Mouse (Mus musculus) heart, adult 2 months (tissue): ENCODE measurements around the gene Nkg7. TPM values are rescaled to one million over a fixed set of nuclear protein-coding genes. Genes with fewer than 3 reads are reported as not detected.

Experiments
- DNase-seq, 2 experiments: peaks; one replicate each; pipeline ENCODE4 v3.0.0; 2021
- H3K27ac ChIP-seq: fragments of 200-600 bp; 2 replicates; pipeline ENCODE4 v1.8.1; 2022
- H3K27me3 ChIP-seq: fragments of 200-500 bp; 2 replicates; pipeline ENCODE4 v1.6.1; 2012; ENCODE audit warnings: mild to moderate bottlenecking, low read length, inconsistent platforms, mixed read lengths; ENCODE audit not compliant: control insufficient read depth, insufficient read depth
- H3K36me3 ChIP-seq: fragments of 200-500 bp; 2 replicates; pipeline ENCODE4 v1.6.1; 2012; ENCODE audit warnings: low read length, inconsistent platforms; ENCODE audit not compliant: control insufficient read depth, insufficient read depth
- H3K4me1 ChIP-seq: fragments of 200-500 bp; 2 replicates; pipeline ENCODE4 v1.6.1; 2011; ENCODE audit warnings: low read length; ENCODE audit not compliant: control insufficient read depth, insufficient read depth
- H3K4me3 ChIP-seq: fragments of 200-600 bp; 2 replicates; pipeline ENCODE4 v1.8.1; 2022
- H3K79me2 ChIP-seq: fragments of 200-500 bp; replicated peaks from 2 replicates; pipeline ENCODE4 v1.6.1; 2012; ENCODE audit warnings: mild to moderate bottlenecking, inconsistent platforms, low read length, moderate library complexity, mixed read lengths; ENCODE audit not compliant: control insufficient read depth, insufficient read depth
- H3K9ac ChIP-seq: fragments of 200-500 bp; 2 replicates; pipeline ENCODE4 v1.6.1; 2012; ENCODE audit warnings: low read depth, mild to moderate bottlenecking, control low read depth, inconsistent platforms, low read length, mixed read lengths
- CTCF ChIP-seq: fragments of 200-600 bp; IDR thresholded peaks from 2 replicates; pipeline ENCODE4 v1.8.1; 2022; ENCODE audit warnings: antibody characterized with exemption, mild to moderate bottlenecking, moderate library complexity
- EP300 ChIP-seq: fragments of 200-500 bp; IDR thresholded peaks from 2 replicates; pipeline ENCODE4 v1.6.1; 2011; ENCODE audit warnings: low read depth, low read length, control low read depth; ENCODE audit not compliant: insufficient read depth
- POLR2A ChIP-seq: fragments of 200-500 bp; IDR thresholded peaks from 2 replicates; pipeline ENCODE4 v1.6.1; 2011; ENCODE audit warnings: mild to moderate bottlenecking, low read depth, low read length, control low read depth; ENCODE audit not compliant: insufficient read depth
- WGBS: fragments of 180-500 bp; shearing (Covaris S2); methylation state at CpG from one replicate; pipeline ENCODE4 v1.1.7; 2018; 5-methylcytosine and 5-hydroxymethylcytosine counted together
- intact Hi-C: fragments of 180-260 bp; cut with DNase I; formaldehyde crosslinking; loops from one replicate; pipeline ENCODE4 v1.15.1; 2025
- polyA plus RNA-seq: library from polyadenylated mRNA; depleted of rRNA; stranded (reverse); fragments of >200 nt; gene quantifications from 2 replicates; pipeline ENCODE4 v1.2.3, GENCODE M21; 2012
- total RNA-seq, 2 experiments: library from RNA; stranded (reverse); gene quantifications; 2 replicates each; pipeline ENCODE4 v1.2.3; 2021

Nkg7 gene
- total and polyA plus RNA-seq, 3 experiments: 4.9 TPM; not detected in 2

GRCm38 (mm10) chr7:43427406-43427805, 9.5 kb upstream of the Nkg7 start, which contains the start of gene Lim2:
Lim2 (plus strand) TSS chr7:43427670.
- no peaks in the 10 kb centered on the region for H3K27me3 ChIP-seq
- no peak within 1 kb of the TSS for H3K9ac ChIP-seq
- no peaks in the 10 kb centered on the region for H3K4me1 ChIP-seq
- no peak within 1 kb of the TSS for H3K27ac ChIP-seq
- intact Hi-C loops: no loop called here
- WGBS: 69% methylated on average over 8 of the region's 8 CpGs
- no peak for TF ChIP-seq POLR2A
- no peak for TF ChIP-seq EP300
- no peak for TF ChIP-seq CTCF
- H3K4me3 ChIP-seq: no peak within 1 kb of the TSS
- H3K36me3 ChIP-seq: no peaks in the 10 kb centered on the region
- no peak for DNase-seq
- H3K79me2 ChIP-seq: no peaks in the 10 kb centered on the region

- 44% methylated on average over 4 of the region's 4 CpGs for WGBS
- no peak overlapping the region for H3K4me3 ChIP-seq
- no peak overlapping the region for H3K9ac ChIP-seq
- H3K79me2 ChIP-seq: no peaks in the 10 kb centered on the region
- intact Hi-C loops: no loop called here
- TF ChIP-seq CTCF (no peak), EP300 (no peak), POLR2A (no peak)
- H3K4me1 ChIP-seq: no peaks in the 10 kb centered on the region
- no peak for DNase-seq
- H3K36me3 ChIP-seq: no peaks in the 10 kb centered on the region
- H3K27me3 ChIP-seq: no peaks in the 10 kb centered on the region
- H3K27ac ChIP-seq: no peak overlapping the region
These were observed 7.4 kb upstream of the Nkg7 start for GRCm38 (mm10) chr7:43429500-43429899.

DNA sequence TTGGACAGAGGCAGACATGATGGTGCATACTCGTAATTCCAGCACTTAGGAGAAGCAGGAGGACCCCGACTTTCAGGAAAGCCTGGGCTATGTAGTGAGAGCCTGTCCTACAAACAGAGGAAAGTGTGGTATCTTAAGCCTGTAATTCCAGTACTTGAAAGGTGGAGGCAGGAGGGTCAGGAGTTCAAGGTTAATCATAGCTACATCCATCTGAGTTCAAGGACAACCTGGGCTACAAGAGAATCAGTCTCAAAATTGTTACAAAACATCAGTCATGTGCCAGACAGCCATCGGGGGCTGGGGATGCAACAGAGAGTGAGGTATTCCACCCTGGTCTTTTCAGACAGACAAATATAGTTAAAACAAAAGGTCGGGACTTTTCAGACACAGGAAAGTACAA, 4.0 kb upstream of the Nkg7 start:
- no peaks in the 10 kb centered on the region for H3K4me1 ChIP-seq
- WGBS: 54% methylated on average over 4 of the region's 4 CpGs
- DNase-seq: no peak
- H3K9ac ChIP-seq: no peak overlapping the region
- H3K36me3 ChIP-seq: no peaks in the 10 kb centered on the region
- intact Hi-C loops: no loop called here
- H3K4me3 ChIP-seq: no peak overlapping the region
- no peaks in the 10 kb centered on the region for H3K27me3 ChIP-seq
- H3K79me2 ChIP-seq: no peaks in the 10 kb centered on the region
- TF ChIP-seq CTCF (no peak), POLR2A (no peak), EP300 (no peak)
- H3K27ac ChIP-seq: no peak overlapping the region

DNA sequence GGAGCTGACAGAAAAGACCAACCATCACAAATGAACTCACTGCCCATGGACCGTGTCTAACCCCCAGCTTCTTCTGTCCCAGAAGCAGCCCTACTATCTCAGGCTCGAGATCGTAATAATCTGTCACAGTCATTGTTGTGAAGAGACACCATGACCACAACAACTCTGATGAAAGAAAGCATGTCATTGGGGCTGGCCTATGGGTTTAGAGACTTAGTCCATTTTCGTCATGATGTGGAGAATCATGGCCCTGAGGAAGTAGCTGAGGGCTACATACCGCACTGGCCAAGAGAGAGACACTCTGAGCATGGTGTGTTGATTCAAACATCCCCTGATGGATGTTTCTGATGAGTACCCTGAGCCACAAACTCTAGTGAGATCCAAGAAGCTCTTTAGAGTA, 2.2 kb upstream of the Nkg7 start:
- no peaks in the 10 kb centered on the region for H3K27me3 ChIP-seq
- H3K36me3 ChIP-seq: no peaks in the 10 kb centered on the region
- intact Hi-C loops: no loop called here
- no peak overlapping the region for H3K4me3 ChIP-seq
- no peaks in the 10 kb centered on the region for H3K4me1 ChIP-seq
- H3K9ac ChIP-seq: no peak overlapping the region
- 84% methylated on average over 5 of the region's 5 CpGs for WGBS
- TF ChIP-seq EP300: no peak
- TF ChIP-seq CTCF: no peak
- TF ChIP-seq POLR2A: no peak
- no peak for DNase-seq
- H3K79me2 ChIP-seq: no peaks in the 10 kb centered on the region
- H3K27ac ChIP-seq: no peak overlapping the region

GRCm38 (mm10) chr7:43438611-43439010, 1.7 kb downstream of the Nkg7 start:
- TF ChIP-seq POLR2A (no peak), CTCF (no peak), EP300 (no peak)
- no peaks in the 10 kb centered on the region for H3K4me1 ChIP-seq
- no peaks in the 10 kb centered on the region for H3K27me3 ChIP-seq
- no peak overlapping the region for H3K4me3 ChIP-seq
- H3K79me2 ChIP-seq: no peaks in the 10 kb centered on the region
- no peak for DNase-seq
- 71% methylated on average over 4 of the region's 4 CpGs for WGBS
- no peak overlapping the region for H3K9ac ChIP-seq
- H3K27ac ChIP-seq: no peak overlapping the region
- H3K36me3 ChIP-seq: no peaks in the 10 kb centered on the region
- intact Hi-C loops: no loop called here

GRCm38 (mm10) chr7:43440482-43440881, 3.6 kb downstream of the Nkg7 start, which contains the start of gene Cldnd2:
Cldnd2 (plus strand) TSS chr7:43440782.
- intact Hi-C loops: loop anchor here (5.0 kb wide), 2 partner anchors 128 to 232 kb away; partner anchors contain the start of genes Ctu1 and Zfp715
- TF ChIP-seq EP300: no peak
- no peak for TF ChIP-seq POLR2A
- TF ChIP-seq CTCF: no peak
- Histone ChIP-seq H3K4me1 (no peaks in the 10 kb centered on the region; the same call in 1 of the 2 replicates), H3K27ac (no peak within 1 kb of the TSS), H3K27me3 (no peaks in the 10 kb centered on the region), H3K9ac (no peak within 1 kb of the TSS), H3K36me3 (no peaks in the 10 kb centered on the region), H3K79me2 (no peaks in the 10 kb centered on the region), H3K4me3 (no peak within 1 kb of the TSS)
- DNase-seq: no peak
- 80% methylated on average over 6 of the region's 6 CpGs for WGBS
